Mouse (Mus musculus): ENCODE data around the gene F12. TPM values are rescaled to one million over a fixed set of nuclear protein-coding genes. Genes with fewer than 3 reads are reported as not detected.

F12 gene
- total and polyA plus RNA-seq, 3 experiments = not detected

GRCm38 (mm10) chr13:55450511-55450980 is 24.0 kb upstream of the F12 start:
- DNase-seq (ENCODE audit: low read depth, low spot score) = no peak
- Histone ChIP-seq H3K9ac (ENCODE audit: control insufficient read depth, low read depth, low read length, poor library complexity, severe bottlenecking) (no peak overlapping the region), H3K27ac (ENCODE audit: control insufficient read depth, low read depth, low read length) (no peak overlapping the region), H3K9me3 (replicated peaks; ENCODE audit: insufficient read depth, low read length) (no peaks in the 10 kb centered on the region), H3K79me2 (ENCODE audit: control insufficient read depth, insufficient read depth, low read length, poor library complexity) (peaks cover 29% of the 10 kb centered on the region), H3K4me1 (ENCODE audit: control insufficient read depth in 1 of 2, insufficient read depth in 2 of 2, low read length in 2 of 2) (peaks cover 7 to 24% of the 10 kb centered on the region in 2 experiments), H3K4me3 (ENCODE audit: control insufficient read depth in 1 of 2, insufficient read depth in 1 of 2, low read depth in 2 of 2, low read length in 2 of 2) (no peak overlapping the region), H3K27me3 (ENCODE audit: control insufficient read depth in 1 of 2, insufficient read depth in 2 of 2, low read length in 2 of 2) (no peaks in the 10 kb centered on the region), H3K36me3 (ENCODE audit: control insufficient read depth in 1 of 2, insufficient read depth in 2 of 2, low read length in 2 of 2) (peaks cover 4 to 11% of the 10 kb centered on the region in 2 experiments)
- TF ChIP-seq TCF12 (IDR thresholded peaks at IDR 0.05; ENCODE audit: low read depth, low read length) = no peak
- no peak for TF ChIP-seq JUND (IDR thresholded peaks at IDR 0.05; ENCODE audit: low read depth, low read length)
- no peak for TF ChIP-seq MXI1 (IDR thresholded peaks at IDR 0.05; ENCODE audit: low read depth, low read length)
- TF ChIP-seq ZKSCAN1 (IDR thresholded peaks at IDR 0.05; ENCODE audit: low read depth, low read length) = no peak
- TF ChIP-seq BHLHE40 (IDR thresholded peaks at IDR 0.05; ENCODE audit: borderline replicate concordance, low read depth, low read length) = no peak
- no peak for TF ChIP-seq MAX (IDR thresholded peaks at IDR 0.05; ENCODE audit: low read length)
- TF ChIP-seq NRF1 (IDR thresholded peaks at IDR 0.05; ENCODE audit: insufficient read depth, low read depth, low read length, poor library complexity, severe bottlenecking) = no peak
- no peak for TF ChIP-seq SIN3A (IDR thresholded peaks at IDR 0.05; ENCODE audit: low read length)
- TF ChIP-seq E2F4 (IDR thresholded peaks at IDR 0.05; ENCODE audit: borderline replicate concordance, low read depth, low read length) = no peak
- TF ChIP-seq MEF2A (IDR thresholded peaks at IDR 0.05; ENCODE audit: extremely low read depth, insufficient replicate concordance, low read depth, low read length, poor library complexity, severe bottlenecking) = no peak
- no peak for TF ChIP-seq NELFE (IDR thresholded peaks at IDR 0.05; ENCODE audit: low read depth, low read length)
- no peak for TF ChIP-seq RAD21 (IDR thresholded peaks at IDR 0.05; ENCODE audit: low read depth, low read length)
- no peak for TF ChIP-seq ZNF384 (IDR thresholded peaks at IDR 0.05; ENCODE audit: low read depth, low read length)
- no peak for TF ChIP-seq MYC (IDR thresholded peaks at IDR 0.05; ENCODE audit: low read depth, low read length)
- TF ChIP-seq POLR2AphosphoS2 (IDR thresholded peaks at IDR 0.05; ENCODE audit: low read length) = no peak
- TF ChIP-seq RCOR1 (IDR thresholded peaks at IDR 0.05; ENCODE audit: low read depth, low read length) = no peak

- H3K27ac ChIP-seq (ENCODE audit: control insufficient read depth, low read depth, low read length) = no peak overlapping the region
- no peak for DNase-seq (ENCODE audit: low read depth, low spot score)
- TF ChIP-seq E2F4 (IDR thresholded peaks at IDR 0.05; ENCODE audit: borderline replicate concordance, low read depth, low read length) (no peak), ETS1 (IDR thresholded peaks at IDR 0.05; ENCODE audit: low read depth, low read length) (0 out of 2 replicates have a peak, but pooled peaks have one; percentile 23), CTCF (IDR thresholded peaks at IDR 0.05 in 2 of 3, conservative IDR thresholded peaks at IDR 0.05 in 1 of 3; ENCODE audit: control insufficient read depth in 1 of 3, insufficient read depth in 1 of 3, low read depth in 2 of 3, low read length in 3 of 3, poor library complexity in 1 of 3, severe bottlenecking in 1 of 3) (peak in 2 of 3 experiments; percentile 6 to 17; a peak in 1 of 6 replicates)
- H3K79me2 ChIP-seq (ENCODE audit: control insufficient read depth, insufficient read depth, low read length, poor library complexity) = peaks cover 32% of the 10 kb centered on the region
- peaks cover 7 to 24% of the 10 kb centered on the region in 2 experiments for H3K4me1 ChIP-seq (ENCODE audit: control insufficient read depth in 1 of 2, insufficient read depth in 2 of 2, low read length in 2 of 2)
- no peaks in the 10 kb centered on the region for H3K9me3 ChIP-seq (replicated peaks; ENCODE audit: insufficient read depth, low read length)
- H3K36me3 ChIP-seq (ENCODE audit: control insufficient read depth in 1 of 2, insufficient read depth in 2 of 2, low read length in 2 of 2) = peaks cover 4 to 11% of the 10 kb centered on the region in 2 experiments
- H3K4me3 ChIP-seq (ENCODE audit: control insufficient read depth in 1 of 2, insufficient read depth in 1 of 2, low read depth in 2 of 2, low read length in 2 of 2) = no peak overlapping the region
- H3K9ac ChIP-seq (ENCODE audit: control insufficient read depth, low read depth, low read length, poor library complexity, severe bottlenecking) = no peak overlapping the region
- no peaks in the 10 kb centered on the region for H3K27me3 ChIP-seq (ENCODE audit: control insufficient read depth in 1 of 2, insufficient read depth in 2 of 2, low read length in 2 of 2)
Measured at GRCm38 (mm10) chr13:55449679-55450441, 23.3 kb upstream of the F12 start.

Data from MEL (cell line).